Mouse (Mus musculus) gastrocnemius, adult 18-20 months (tissue): ENCODE data around the gene Kdm2b. TPM values are rescaled to one million over a fixed set of nuclear protein-coding genes. Genes with fewer than 3 reads are reported as not detected.

Source experiments
- DNase-seq: peaks from one replicate; pipeline ENCODE4 v3.0.0; 2021; ENCODE audit warnings: low spot score
- long read RNA-seq, 2 experiments: library from polyadenylated mRNA; stranded (forward); transcript quantifications; one replicate each; pipeline ENCODE4 v2.0.0; 2021
- total RNA-seq, 2 experiments: library from RNA; stranded (reverse); gene quantifications; 2 replicates each; pipeline ENCODE4 v1.2.3; 2021

Gene Kdm2b
- total RNA-seq: 10 to 100 TPM; 13.1 to 17.1 TPM
- long read RNA-seq, experiment 1, full-length matches to known transcripts: 2 of 6 reads
- long read RNA-seq, experiment 1, partial matches to known transcripts: 2 of 6 reads
- long read RNA-seq, experiment 1, other reads (novel, unspliced or antisense): 2 of 6 reads
- long read RNA-seq, experiment 2, full-length matches to known transcripts: 3 of 6 reads
- long read RNA-seq, experiment 2, partial matches to known transcripts: 1 of 6 reads
- long read RNA-seq, experiment 2, other reads (novel, unspliced or antisense): 2 of 6 reads

DNA sequence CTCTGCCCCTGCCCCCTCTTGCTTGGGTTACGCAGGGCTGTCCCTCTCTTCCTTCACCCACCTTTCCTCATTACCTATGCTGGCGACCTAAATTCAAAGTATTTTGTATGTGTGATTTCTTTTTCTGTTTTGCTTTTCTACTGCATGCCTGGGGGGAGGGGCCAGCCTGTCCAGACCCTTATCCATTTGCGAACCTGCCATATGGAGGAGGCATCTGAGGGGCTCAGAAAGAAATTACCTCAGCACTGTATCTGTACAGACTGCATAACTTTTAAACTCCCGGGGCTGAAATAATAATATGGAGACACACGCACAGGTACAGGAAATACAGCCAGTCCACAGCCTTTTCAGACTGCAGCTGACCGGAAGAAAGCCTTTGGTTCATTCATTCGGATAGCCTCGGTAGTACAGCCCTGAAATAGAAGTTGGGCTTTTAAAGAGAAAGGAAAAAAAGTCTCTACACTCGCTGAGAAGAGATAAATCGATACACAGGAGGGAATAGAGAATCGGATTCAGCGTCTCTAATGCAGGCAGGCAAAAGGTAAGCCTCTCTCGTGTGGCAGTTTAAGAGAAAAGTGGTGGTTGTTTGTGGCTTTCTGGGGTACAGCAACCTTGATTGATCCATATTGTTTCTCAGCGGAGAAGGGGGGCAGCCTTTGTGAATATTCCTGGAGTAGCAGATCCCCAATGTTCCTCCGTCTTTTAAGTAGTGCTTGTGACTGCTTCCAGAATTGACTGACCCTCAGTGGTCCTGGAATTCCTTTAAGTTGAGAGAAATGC is at the start of gene Kdm2b:
Kdm2b (minus strand) TSS at position 273 of the 780 bp plus-strand sequence.
- DNase-seq: no peak

DNA sequence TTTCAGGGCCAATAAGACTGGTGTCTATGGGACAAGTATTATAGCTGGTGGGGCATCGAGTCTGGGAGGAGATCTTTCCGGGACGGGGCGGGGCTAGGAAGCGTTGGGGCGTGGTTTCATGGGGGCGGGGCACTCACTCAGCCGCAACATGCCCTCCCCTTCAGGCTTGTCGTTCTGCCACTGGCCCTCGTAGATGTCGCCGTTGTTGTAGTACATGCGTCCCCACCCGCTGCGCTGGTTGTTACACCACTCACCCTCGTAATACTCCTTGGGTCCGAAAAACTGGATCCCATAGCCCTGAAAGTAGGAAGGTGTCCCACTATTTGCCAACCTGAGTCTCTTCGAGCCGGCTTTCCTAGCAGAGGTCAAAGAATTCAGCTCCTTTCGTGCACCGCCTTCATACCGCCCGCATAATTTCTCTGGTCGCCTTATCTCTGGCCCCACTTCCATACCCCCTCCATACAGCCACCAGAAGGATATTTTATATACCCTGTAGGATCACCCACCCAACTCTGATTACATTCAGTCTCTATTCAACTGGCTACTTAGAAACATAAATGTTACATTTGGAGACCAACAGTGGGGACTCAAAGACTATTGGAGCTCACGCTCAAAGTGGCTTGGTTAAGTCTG is 49.6 kb upstream of the Kdm2b start:
- DNase-seq: peak; percentile 87

DNA sequence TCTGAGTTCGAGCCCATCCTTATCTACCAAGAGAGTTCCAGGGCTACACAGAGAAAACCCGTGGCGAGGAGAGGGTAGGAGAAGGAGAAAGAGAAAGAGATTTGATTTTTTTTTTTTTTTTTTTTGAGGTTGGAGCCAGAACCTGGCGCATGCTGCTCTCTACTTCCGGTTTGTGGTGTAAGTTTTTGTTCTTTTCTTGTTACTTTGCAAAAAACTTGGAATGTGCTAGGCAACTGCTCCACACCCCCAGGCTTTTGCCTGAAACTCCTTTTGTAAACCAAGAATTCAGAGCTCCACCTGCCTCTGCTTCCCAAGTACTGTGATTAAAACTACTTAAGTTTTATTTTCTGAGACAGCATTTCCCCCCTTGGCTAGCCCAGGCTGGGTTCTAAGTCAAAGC is 48.5 kb upstream of the Kdm2b start:
- no peak for DNase-seq

DNA sequence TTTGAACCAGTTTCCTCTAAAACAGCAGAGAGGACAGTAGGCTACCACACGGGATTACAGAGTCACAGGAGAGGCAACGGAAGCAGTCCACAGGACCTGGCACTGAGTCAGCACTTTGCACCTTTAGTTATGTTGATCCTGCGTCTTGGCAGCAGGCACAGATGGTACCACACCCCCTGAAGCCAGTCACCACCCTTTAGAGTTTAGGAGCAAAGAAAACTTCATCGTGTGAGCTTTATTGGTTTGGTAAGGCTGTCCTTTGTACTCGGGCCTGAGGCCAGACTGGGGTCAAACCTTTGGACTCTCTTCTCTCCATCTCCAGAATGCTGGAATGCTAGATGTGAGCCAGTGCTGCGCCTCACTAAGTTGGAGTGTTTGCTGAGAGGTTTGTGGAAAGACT is 45.9 kb upstream of the Kdm2b start:
- no peak for DNase-seq

DNA sequence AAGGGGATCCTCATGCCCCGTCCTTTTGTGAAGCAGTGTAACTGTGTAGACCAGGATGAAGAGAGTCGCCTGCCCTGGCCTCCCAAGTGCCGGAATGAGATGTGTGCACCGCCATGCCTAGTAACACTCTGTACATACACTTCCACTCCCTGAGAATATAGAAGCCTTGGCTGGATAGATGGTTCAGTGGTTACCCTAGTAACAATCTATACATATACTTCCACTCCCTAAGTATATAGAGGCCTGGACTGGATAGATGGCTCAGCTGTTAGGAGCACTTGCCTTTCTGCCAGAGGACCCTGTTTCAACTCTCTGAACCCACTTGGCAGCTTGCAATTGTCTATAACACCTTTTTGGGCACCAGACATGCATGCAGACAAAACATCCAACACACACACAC is 45.5 kb upstream of the Kdm2b start:
- no peak for DNase-seq

DNA sequence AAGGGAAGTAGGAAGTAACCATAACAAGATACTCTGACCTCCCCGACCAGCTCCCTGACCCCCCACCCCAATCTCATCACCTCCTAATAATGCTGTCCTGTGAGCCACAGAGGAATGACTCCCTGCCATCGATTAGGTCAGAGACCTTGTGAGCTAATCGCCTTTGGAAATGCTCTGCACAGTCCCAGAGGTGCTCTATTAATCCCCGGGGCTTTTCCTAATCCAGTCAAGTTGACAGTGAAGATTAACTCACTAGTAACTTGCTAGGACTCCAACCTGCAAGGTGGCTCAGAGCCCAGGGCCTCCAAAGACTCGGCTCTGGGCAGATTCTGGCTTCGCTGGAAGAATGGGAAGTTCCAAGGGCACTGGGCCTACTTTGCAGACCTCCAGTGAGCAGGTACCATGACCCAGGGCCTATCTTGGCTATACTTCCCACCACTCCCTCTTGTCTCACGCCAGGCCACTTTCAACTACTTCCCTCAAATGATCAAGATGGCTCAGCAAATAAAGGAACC is 44.1 kb upstream of the Kdm2b start:
- no peak for DNase-seq

DNA sequence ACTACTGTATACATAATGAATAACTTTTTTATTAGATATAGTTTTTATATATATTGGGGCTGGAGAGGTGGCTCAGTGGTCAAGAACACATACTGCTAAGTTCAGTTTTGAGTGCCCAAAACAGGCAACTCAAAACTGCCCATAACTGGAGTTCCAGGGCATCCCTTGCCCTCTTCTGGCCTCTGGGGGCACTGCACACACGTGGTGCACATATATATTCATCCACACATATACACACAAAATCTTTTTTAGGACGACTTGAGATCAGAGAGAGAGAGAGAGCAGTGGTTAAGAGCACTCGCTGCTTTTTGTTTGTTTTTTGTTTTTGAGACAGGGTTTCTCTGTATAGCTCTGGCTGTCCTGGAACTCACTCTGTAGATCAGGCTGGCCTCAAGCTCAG is 41.7 kb upstream of the Kdm2b start:
- no peak for DNase-seq

DNA sequence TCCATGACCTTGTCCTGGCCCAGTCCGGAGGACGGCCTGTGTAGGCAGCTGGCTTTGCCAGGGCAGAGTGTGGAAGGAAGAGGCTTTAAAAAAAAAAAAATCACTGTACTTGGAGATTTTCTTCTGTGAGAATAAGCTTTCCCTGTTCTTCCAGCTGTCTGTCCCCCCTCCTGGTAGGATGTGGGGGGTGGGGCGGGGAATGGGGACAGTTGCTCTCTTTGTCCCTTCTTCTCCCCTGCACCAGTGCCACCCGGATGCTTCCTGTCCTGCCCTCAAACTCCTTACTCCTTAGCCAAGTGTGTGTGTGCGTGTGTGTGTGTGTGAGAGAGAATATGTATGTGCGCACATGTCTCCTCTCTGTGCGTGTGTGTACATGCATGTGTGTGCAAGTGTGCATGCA is 40.1 kb upstream of the Kdm2b start:
- no peak for DNase-seq

DNA sequence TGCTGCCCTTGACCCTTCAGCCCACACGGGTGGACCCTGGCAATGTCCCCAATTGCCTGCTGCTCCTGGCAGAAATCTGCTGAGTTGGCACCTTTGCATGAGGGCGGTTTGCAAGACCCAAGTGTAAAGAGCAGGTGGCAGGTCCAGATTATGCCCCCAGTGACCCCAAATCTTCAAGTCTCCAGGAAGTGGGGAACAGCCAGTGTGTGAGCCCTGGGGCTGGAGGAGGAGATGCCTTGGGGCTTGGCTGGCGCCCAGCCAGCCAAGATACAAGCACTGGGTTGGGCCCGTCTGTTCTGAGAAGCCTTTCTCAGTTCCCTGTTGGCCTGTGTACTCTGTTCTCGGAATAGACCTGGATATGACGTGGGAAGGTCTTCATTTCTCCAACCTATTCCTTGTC is 37.8 kb upstream of the Kdm2b start:
- no peak for DNase-seq

DNA sequence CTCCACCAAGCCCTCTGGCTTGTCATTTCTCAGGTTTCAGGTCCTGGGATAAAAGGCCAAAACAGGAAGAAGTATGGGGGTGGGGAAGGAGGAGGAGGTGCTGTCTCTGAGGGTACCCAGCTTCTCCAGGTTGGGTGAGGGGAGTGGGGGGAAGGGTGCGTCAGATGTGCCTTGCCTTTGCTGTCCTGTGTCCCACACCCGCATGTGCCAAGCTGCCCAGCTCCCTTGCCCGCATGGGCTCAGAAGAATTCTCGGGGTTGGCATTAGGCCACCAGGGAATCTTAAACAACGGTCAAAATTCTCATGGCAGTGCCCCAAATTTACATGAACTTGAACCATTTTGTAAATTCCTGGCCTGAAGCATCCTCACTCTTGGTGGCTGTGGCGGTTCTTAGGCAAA is 36.8 kb upstream of the Kdm2b start:
- DNase-seq: no peak

DNA sequence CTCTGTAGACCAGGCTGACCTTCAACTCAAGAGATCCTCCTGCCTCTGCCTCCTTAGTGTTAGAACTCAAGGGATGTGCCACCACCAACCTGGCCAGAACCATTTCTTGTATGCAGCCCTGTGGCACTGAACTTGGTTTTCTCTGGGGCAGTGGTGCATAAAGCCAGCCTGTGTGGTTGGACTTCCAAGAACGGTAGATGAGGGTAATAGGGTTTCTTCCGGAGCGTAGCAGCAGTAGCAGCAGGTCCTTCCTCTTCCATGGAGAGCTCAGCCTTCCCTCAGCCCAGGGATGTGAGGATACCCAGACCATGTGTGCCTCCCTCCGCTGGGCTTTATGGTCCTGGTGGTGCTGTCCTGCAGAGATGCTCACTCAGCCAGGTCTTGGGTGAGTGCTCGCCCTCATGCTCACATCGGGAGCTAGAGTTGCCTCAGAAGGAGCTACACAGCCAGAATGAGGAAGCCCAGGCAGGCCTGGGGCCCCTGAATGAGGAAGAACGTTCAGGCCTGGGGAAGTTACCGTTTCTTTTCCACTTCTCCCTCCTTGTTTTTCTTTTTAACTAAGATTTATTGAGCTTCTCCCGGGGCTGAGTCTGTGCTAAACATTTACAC is 35.4 kb upstream of the Kdm2b start:
- DNase-seq: no peak

DNA sequence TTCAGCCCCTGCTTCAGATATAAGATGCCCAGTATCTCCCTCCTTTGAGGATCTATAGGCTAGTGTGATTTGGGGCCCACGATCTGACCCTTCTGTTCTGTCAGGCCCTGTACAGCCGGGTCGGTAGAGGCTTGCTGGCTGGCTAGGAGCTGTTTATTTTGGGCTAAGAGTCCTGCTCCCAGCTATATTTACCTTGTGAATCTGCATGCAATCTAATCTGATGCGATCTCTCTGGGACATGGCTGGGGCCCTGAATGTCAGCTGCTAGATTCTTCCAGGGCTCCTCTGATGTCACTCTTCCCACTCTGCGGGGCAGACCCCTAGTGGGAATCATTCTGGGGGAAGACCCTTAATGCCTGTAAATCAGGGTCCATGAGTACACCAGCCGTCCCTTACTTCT is 34.7 kb upstream of the Kdm2b start:
- peak; percentile 64 for DNase-seq

DNA sequence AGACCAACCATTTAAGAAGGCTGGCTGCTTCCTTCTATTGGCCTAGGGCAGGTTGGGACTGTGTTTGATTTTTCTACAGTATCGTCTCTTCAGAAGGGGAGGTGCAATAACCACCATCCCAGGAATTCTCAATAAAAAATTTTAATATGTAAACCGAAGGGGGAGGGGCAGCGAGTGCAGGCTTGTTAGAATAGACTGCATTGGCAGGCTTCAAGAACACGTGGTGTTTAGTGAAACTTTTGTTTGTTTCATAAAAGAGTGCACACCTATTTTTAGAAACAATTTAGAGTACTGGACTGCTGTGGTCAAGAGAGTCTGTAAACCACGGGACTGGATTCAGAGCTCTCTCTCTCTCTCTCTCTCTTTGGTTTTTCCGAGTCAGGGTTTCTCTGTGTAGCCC is 33.4 kb upstream of the Kdm2b start:
- no peak for DNase-seq

DNA sequence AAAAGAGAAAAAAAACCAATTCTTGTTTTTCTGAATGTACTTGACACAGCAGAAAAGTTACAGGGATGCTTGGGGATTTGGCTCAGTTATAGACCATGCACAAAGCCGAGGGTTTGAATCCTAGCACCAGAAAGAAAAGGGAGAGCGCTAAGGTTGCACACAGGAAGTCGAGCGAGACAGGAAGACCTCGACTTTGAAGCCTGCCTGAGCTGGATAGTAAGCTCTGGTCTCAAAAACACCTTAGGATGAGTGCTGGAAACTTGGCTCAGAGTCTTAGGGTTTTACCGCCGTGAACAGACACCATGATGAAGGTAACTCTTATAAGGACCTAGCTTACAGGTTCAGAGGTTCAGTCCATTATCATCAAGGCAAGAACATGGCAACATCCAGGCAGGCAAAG is 31.8 kb upstream of the Kdm2b start:
- no peak for DNase-seq

DNA sequence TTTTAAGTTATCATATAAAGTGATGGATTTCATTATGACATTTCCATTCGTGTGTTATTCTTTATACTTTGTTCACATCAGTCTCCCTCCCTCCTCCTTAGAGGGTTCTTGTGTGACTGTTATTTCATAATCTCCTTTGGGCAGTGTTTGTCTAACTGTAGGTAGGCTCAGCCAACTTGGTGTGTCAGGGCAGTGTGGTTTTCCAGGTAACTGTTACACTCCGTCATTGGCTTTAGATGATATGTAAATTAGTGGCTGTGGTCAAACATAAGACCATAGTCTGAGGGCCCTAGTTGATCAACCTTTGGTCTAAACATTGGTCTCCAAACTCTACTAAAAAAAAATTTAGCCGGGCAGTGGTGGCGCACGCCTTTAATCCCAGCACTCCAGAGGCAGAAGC is 30.8 kb upstream of the Kdm2b start:
- no peak for DNase-seq

DNA sequence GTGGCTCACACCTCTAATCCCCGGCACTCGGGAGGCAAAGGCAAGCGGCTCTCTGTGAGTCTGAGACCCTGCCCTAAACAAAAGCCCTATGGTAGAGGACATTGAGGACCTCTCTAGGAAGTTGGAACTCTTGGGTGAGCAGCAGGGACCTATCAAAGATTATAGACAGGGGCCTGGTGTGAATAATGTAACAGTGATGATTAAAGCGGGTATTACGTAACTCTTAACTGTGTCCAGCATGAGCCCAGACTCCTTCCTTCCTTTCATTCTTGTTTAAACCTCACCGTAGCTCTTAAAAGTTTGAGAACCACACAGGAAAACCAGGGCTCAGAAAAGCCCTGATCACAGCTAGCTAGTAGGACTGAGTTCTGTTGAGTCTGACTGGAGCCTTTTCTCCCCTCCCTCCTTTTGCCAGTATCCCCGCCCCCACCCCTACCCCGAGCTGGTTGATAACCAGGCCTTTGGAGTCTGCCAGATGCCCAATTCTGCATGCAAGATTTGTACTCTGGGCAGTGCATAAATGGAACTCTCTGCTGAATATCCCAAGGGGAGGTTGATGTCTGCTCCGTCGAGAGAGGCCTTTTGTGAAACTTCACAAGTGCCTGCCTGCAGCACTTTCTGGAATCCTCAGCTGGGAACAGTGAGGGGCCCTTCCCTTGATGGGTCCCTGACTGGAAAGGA is 29.9 kb upstream of the Kdm2b start:
- no peak for DNase-seq

DNA sequence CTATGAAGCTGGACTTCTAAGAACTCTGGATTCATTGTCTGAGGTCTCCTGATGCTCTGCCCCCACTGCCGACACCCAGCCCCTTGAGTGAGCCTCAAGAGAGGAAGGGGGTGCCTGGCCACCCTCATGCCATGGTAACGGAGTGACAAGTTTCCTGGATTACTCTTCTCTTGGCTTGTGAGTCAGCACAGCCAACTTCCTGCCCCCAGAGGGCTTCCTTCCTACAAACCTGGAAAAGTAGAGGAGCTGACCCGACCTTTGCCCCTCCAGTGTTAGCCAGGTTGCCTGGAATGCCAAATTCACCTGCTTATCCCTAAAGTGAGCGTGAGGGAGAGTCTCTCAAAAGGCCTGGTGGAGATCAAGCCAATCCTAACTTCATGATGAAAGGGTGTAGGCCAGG is 27.9 kb upstream of the Kdm2b start:
- DNase-seq: no peak

DNA sequence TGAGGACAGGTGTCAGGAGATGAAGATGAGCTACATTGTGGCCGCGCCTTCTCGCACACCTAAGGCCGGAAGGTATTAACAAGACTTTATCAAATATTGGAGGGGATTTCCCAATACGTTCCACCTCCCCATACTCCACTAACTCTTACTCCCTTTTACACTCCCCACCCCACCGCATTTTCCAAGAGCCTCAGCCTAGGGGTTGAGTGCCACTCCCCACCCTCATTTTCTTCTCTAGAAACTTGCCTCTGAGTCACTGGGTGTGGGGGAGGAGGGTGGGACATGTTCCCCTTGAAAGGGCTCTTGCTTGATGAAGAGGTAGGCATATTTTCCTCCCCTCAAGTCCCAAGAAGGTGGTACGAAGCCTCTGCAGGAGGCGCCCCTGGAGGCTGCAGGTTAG is 26.3 kb upstream of the Kdm2b start:
- DNase-seq: no peak

DNA sequence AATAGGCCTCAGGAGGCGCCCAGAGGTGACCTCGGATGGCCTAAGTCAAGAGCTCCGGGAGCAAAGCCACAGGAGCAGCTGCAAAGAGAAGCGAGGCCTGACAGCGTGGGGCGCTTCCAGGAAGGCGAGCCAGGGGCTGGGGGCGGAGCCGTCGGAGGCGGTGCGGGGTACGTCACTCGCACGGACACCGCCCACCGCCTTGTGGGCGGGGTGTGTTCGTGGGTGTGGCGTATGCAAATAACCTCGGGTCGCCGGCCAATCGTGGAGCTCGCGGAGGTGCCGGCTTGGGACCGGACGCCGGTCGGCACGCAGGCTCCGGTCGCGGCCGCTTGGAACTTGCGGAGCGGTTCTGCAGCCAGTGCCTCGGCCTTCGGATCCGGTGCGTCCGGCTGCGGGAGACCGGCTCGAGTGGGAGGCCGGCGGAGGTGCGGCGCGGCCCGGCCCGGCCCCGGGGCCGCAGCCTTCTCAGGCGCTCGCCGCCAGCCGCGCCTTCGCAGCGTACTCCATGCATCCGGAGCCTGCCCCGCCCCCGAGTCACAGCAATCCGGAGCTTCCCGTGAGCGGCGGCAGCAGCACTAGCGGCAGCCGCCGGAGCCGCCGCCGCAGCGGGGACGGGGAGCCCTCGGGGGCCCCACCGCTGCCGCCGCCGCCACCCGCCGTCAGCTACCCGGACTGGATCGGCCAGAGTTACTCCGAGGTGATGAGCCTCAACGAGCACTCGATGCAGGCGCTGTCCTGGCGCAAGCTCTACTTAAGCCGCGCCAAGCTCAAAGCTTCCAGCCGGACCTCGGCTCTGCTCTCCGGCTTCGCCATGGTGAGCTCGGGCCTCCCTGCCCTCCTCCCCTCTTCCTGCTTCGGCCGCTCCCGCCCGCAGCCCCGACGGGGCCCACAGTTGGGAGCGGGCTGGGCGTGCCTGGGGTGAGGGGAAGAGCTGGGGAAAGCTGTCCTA is 25.4 kb upstream of the Kdm2b start, which contains the start of gene Orai1:
Orai1 (plus strand) TSS at position 322 of the 949 bp plus-strand sequence.
- DNase-seq: peak; percentile 99

DNA sequence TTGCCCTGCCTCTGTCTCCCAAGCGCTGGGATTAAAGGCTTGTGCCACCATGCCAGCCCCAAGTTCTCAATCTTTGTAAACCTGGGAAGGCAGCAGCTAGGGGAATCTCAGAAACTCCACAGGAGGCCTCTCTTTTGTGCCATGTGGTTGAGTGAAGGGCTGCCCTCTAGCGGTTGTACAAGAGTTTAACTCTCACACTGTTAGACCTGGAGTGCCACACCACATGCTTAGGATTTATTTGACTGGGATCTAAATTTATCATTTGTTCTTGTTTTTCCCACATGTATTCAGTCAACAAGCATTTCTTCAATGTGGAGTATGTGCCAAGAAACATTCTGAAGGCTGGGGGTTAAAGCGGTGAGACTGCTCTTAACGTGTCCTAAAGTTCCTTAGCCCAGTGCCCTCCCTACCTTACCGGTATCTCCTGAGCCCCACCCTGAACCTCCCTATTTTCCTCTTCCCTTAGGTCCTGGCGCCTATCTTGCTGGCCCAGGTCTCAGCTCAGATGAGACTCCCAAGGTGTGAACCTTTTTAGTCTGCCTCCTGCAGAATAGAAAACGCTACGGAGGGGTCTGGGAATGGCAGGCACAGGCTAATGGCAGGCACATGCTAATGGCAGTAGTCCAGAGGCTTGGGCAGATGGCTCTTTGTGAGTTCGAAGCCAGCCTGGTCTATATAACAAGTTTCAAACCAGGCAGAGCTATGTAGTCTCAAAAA is 24.1 kb upstream of the Kdm2b start:
- DNase-seq: peak; percentile 82
